Mouse (Mus musculus) liver, postnatal 0 days (tissue): ENCODE data around the gene Bach2.

Experiments used
- CTCF ChIP-seq: sonication (generic); IDR thresholded peaks from 2 replicates; pipeline ENCODE4 v1.5.1; 2016; ENCODE audit warnings: antibody characterized with exemption, low read depth
- EP300 ChIP-seq: IDR thresholded peaks from 2 replicates; pipeline ENCODE4 v1.6.1; 2016; ENCODE audit warnings: antibody characterized with exemption, low read depth, mild to moderate bottlenecking

DNA sequence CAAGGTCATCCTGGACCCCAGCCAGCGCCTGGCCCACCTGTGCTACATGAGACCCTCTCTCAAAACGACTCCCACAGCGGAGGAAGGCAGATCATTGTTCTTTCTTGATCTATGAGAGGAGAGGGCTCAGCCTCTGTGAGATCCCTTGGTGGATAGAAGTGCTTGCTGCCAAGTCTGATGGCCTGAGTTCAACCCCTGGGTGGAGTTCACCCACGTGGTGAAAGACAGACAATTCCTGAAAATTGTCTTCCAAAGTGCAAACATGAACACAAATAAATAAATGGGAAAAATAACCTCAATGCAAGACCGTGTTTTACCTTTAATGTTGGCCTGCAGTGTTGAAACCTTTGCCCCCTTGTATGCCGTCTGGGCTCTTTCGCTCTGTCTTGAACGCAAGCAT lies 277.5 kb downstream of the Bach2 start:
- no peak for TF ChIP-seq EP300
- TF ChIP-seq CTCF, result no peak
